In genomic region chrX:37167085-37167484, GRCm38 (mm10) we compare ENCODE assay signal across 8 mouse cellular contexts. TPM values are rescaled to one million over a fixed set of nuclear protein-coding genes. Genes with fewer than 3 reads are reported as not detected.
DNase-seq lines count a peak whose midpoint lies in the region; ATAC-seq and TF ChIP-seq lines count a peak whose summit lies in the region.

No protein-coding gene starts in this region.

- no peak overlapping the region for H3K4me2 ChIP-seq in forebrain, embryonic 14.5 days (ENCODE audit: low read length)
- no peak overlapping the region for H3K4me2 ChIP-seq in forebrain, embryonic 13.5 days
- H3K4me2 ChIP-seq in midbrain, embryonic 11.5 days: no peak overlapping the region
- no peak overlapping the region for H3K4me2 ChIP-seq in midbrain, embryonic 13.5 days (replicated peaks)
- no peak overlapping the region for H3K4me2 ChIP-seq in midbrain, postnatal 0 days (ENCODE audit: low read depth, low read length, poor library complexity, severe bottlenecking)

- peak; percentile 73 for TF ChIP-seq CTCF in midbrain, postnatal 0 days (IDR thresholded peaks at IDR 0.05)

- H3K4me1 ChIP-seq in forebrain, embryonic 14.5 days (ENCODE audit: control insufficient read depth, insufficient read depth, low read length): no peaks in the 10 kb centered on the region
- no peaks in the 10 kb centered on the region for H3K4me1 ChIP-seq in forebrain, embryonic 13.5 days
- no peaks in the 10 kb centered on the region for H3K4me1 ChIP-seq in midbrain, embryonic 11.5 days (ENCODE audit: control insufficient read depth, insufficient read depth, low read length)
- H3K4me1 ChIP-seq in midbrain, embryonic 13.5 days (replicated peaks): no peaks in the 10 kb centered on the region
- H3K4me1 ChIP-seq in midbrain, postnatal 0 days (ENCODE audit: insufficient read depth, low read length): no peaks in the 10 kb centered on the region

- no peak overlapping the region for H3K27ac ChIP-seq in forebrain, embryonic 14.5 days (ENCODE audit: low read depth, low read length)
- H3K27ac ChIP-seq in forebrain, embryonic 13.5 days: no peak overlapping the region
- H3K27ac ChIP-seq in midbrain, embryonic 11.5 days (ENCODE audit: low read depth, low read length): no peak overlapping the region
- H3K27ac ChIP-seq in midbrain, embryonic 13.5 days: no peak overlapping the region
- no peak overlapping the region for H3K27ac ChIP-seq in midbrain, postnatal 0 days (ENCODE audit: low read depth, low read length)

- no peak overlapping the region for H3K4me3 ChIP-seq in forebrain, embryonic 14.5 days (ENCODE audit: low read depth, low read length)
- H3K4me3 ChIP-seq in forebrain, embryonic 13.5 days: no peak overlapping the region
- H3K4me3 ChIP-seq in midbrain, embryonic 11.5 days (ENCODE audit: low read depth, low read length): no peak overlapping the region
- H3K4me3 ChIP-seq in midbrain, embryonic 13.5 days (replicated peaks): no peak overlapping the region
- H3K4me3 ChIP-seq in midbrain, postnatal 0 days (ENCODE audit: low read depth, low read length): no peak overlapping the region

- 48% methylated on average over 3 of the region's 3 CpGs for WGBS in forebrain, embryonic 14.5 days
- WGBS in forebrain, embryonic 13.5 days: 34% methylated on average over 3 of the region's 3 CpGs
- WGBS in midbrain, embryonic 11.5 days: 39% methylated on average over 3 of the region's 3 CpGs
- 39% methylated on average over 3 of the region's 3 CpGs for WGBS in midbrain, embryonic 13.5 days
- 31% methylated on average over 3 of the region's 3 CpGs for WGBS in midbrain, postnatal 0 days

- no peaks in the 10 kb centered on the region for H3K36me3 ChIP-seq in forebrain, embryonic 14.5 days (ENCODE audit: control insufficient read depth, insufficient read depth, low read length)
- no peaks in the 10 kb centered on the region for H3K36me3 ChIP-seq in forebrain, embryonic 13.5 days (ENCODE audit: poor library complexity, severe bottlenecking)
- no peaks in the 10 kb centered on the region for H3K36me3 ChIP-seq in midbrain, embryonic 11.5 days (ENCODE audit: control insufficient read depth, insufficient read depth, low read length)
- H3K36me3 ChIP-seq in midbrain, embryonic 13.5 days: no peaks in the 10 kb centered on the region
- no peaks in the 10 kb centered on the region for H3K36me3 ChIP-seq in midbrain, postnatal 0 days (ENCODE audit: insufficient read depth, low read length)

- DNase-seq in forebrain, embryonic 14.5 days (ENCODE audit: low spot score): peak; percentile 58
- peak; percentile 84 for DNase-seq in midbrain, embryonic 11.5 days (ENCODE audit: low spot score, missing footprints)
- peak; percentile 40 to 44 for DNase-seq in cerebellum, postnatal 14 days
- DNase-seq in kidney, adult 8-10 months: peak; percentile 23 to 26
- DNase-seq in midbrain, postnatal 0 days (ENCODE audit: low spot score): peak; percentile 54
- no peak for DNase-seq in neural tube, embryonic 10.5 days (ENCODE audit: extremely low spot score, low spot score)

- no peak overlapping the region for H3K9ac ChIP-seq in forebrain, embryonic 14.5 days (ENCODE audit: low read length)
- H3K9ac ChIP-seq in forebrain, embryonic 13.5 days: no peak overlapping the region
- no peak overlapping the region for H3K9ac ChIP-seq in midbrain, embryonic 11.5 days (ENCODE audit: low read length)
- no peak overlapping the region for H3K9ac ChIP-seq in midbrain, embryonic 13.5 days (replicated peaks)
- no peak overlapping the region for H3K9ac ChIP-seq in midbrain, postnatal 0 days (replicated peaks; ENCODE audit: low read length, poor library complexity, severe bottlenecking)

- no peak for ATAC-seq in forebrain, embryonic 14.5 days
- ATAC-seq in forebrain, embryonic 13.5 days: no peak
- ATAC-seq in midbrain, embryonic 11.5 days (ENCODE audit: low FRiP score): no peak
- no peak for ATAC-seq in midbrain, embryonic 13.5 days
- ATAC-seq in midbrain, postnatal 0 days (ENCODE audit: low FRiP score): no peak

- no peaks in the 10 kb centered on the region for H3K9me3 ChIP-seq in forebrain, embryonic 14.5 days (replicated peaks; ENCODE audit: control insufficient read depth, low read length)
- H3K9me3 ChIP-seq in forebrain, embryonic 13.5 days (replicated peaks): no peaks in the 10 kb centered on the region
- no peaks in the 10 kb centered on the region for H3K9me3 ChIP-seq in midbrain, embryonic 11.5 days (ENCODE audit: control insufficient read depth, low read length)
- no peaks in the 10 kb centered on the region for H3K9me3 ChIP-seq in midbrain, embryonic 13.5 days
- H3K9me3 ChIP-seq in midbrain, postnatal 0 days (ENCODE audit: low read length): no peaks in the 10 kb centered on the region

- no peaks in the 10 kb centered on the region for H3K27me3 ChIP-seq in forebrain, embryonic 14.5 days (replicated peaks; ENCODE audit: control insufficient read depth, insufficient read depth, low read length)
- H3K27me3 ChIP-seq in forebrain, embryonic 13.5 days: no peaks in the 10 kb centered on the region
- no peaks in the 10 kb centered on the region for H3K27me3 ChIP-seq in midbrain, embryonic 11.5 days (ENCODE audit: control insufficient read depth, insufficient read depth, low read length)
- H3K27me3 ChIP-seq in midbrain, embryonic 13.5 days: no peaks in the 10 kb centered on the region
- H3K27me3 ChIP-seq in midbrain, postnatal 0 days (ENCODE audit: insufficient read depth, low read length): no peaks in the 10 kb centered on the region

RNA-seq across cellular contexts. Expression of gene Akap14, which starts 1.6 kb away (rescaled TPM):
- polyA plus RNA-seq in forebrain, embryonic 14.5 days (2014; fragmentation: Nextera tagmentation; extraction: Ambion mirVana): 0.36 TPM in 1 of 2 replicates, not detected in the other
- polyA plus RNA-seq in forebrain, embryonic 13.5 days (2015; fragmentation: Nextera tagmentation; extraction: Ambion mirVana): 0.13 and 0.27 TPM in 2 replicates
- 0.08 and 0.10 TPM in 2 replicates for polyA plus RNA-seq in midbrain, embryonic 11.5 days (2014; fragmentation: Nextera tagmentation; extraction: Ambion mirVana)
- polyA plus RNA-seq in midbrain, embryonic 13.5 days (2015; fragmentation: Nextera tagmentation; extraction: Ambion mirVana): 0.14 and 0.42 TPM in 2 replicates
- 0.27 TPM in 1 of 2 replicates, not detected in the other for total RNA-seq in midbrain, postnatal 0 days (2014; rRNA removed)
- polyA plus RNA-seq in midbrain, postnatal 0 days (2015; fragmentation: Nextera tagmentation; extraction: Ambion mirVana): 0.54 and 0.56 TPM in 2 replicates

RNA-seq across cellular contexts. Expression of gene Ndufa1, which starts 23.9 kb away (rescaled TPM):
- polyA plus RNA-seq in forebrain, embryonic 14.5 days (2014; fragmentation: Nextera tagmentation; extraction: Ambion mirVana): 485 and 642 TPM in 2 replicates
- 499 and 510 TPM in 2 replicates for polyA plus RNA-seq in forebrain, embryonic 13.5 days (2015; fragmentation: Nextera tagmentation; extraction: Ambion mirVana)
- 387 and 428 TPM in 2 replicates for polyA plus RNA-seq in midbrain, embryonic 11.5 days (2014; fragmentation: Nextera tagmentation; extraction: Ambion mirVana)
- polyA plus RNA-seq in midbrain, embryonic 13.5 days (2015; fragmentation: Nextera tagmentation; extraction: Ambion mirVana): 624 and 640 TPM in 2 replicates
- 157 and 172 TPM in 2 replicates for total RNA-seq in midbrain, postnatal 0 days (2014; rRNA removed)
- 756 and 819 TPM in 2 replicates for polyA plus RNA-seq in midbrain, postnatal 0 days (2015; fragmentation: Nextera tagmentation; extraction: Ambion mirVana)

RNA-seq across cellular contexts. Expression of gene Rnf113a1, which starts 24.0 kb away (rescaled TPM):
- polyA plus RNA-seq in forebrain, embryonic 14.5 days (2014; fragmentation: Nextera tagmentation; extraction: Ambion mirVana): 13.9 and 15.3 TPM in 2 replicates
- 13.6 and 14.4 TPM in 2 replicates for polyA plus RNA-seq in forebrain, embryonic 13.5 days (2015; fragmentation: Nextera tagmentation; extraction: Ambion mirVana)
- 14.1 and 15.5 TPM in 2 replicates for polyA plus RNA-seq in midbrain, embryonic 11.5 days (2014; fragmentation: Nextera tagmentation; extraction: Ambion mirVana)
- polyA plus RNA-seq in midbrain, embryonic 13.5 days (2015; fragmentation: Nextera tagmentation; extraction: Ambion mirVana): 16.0 and 16.3 TPM in 2 replicates
- 9.3 and 9.7 TPM in 2 replicates for total RNA-seq in midbrain, postnatal 0 days (2014; rRNA removed)
- polyA plus RNA-seq in midbrain, postnatal 0 days (2015; fragmentation: Nextera tagmentation; extraction: Ambion mirVana): 26.8 and 30.2 TPM in 2 replicates

RNA-seq across cellular contexts. Expression of gene Nkap, which starts 40.5 kb away (rescaled TPM):
- polyA plus RNA-seq in forebrain, embryonic 14.5 days (2014; fragmentation: Nextera tagmentation; extraction: Ambion mirVana): 13.6 and 17.1 TPM in 2 replicates
- polyA plus RNA-seq in forebrain, embryonic 13.5 days (2015; fragmentation: Nextera tagmentation; extraction: Ambion mirVana): 19.0 and 22.0 TPM in 2 replicates
- polyA plus RNA-seq in midbrain, embryonic 11.5 days (2014; fragmentation: Nextera tagmentation; extraction: Ambion mirVana): 21.1 and 26.2 TPM in 2 replicates
- 23.7 and 26.3 TPM in 2 replicates for polyA plus RNA-seq in midbrain, embryonic 13.5 days (2015; fragmentation: Nextera tagmentation; extraction: Ambion mirVana)
- 28.2 and 31.8 TPM in 2 replicates for total RNA-seq in midbrain, postnatal 0 days (2014; rRNA removed)
- 24.4 and 31.8 TPM in 2 replicates for polyA plus RNA-seq in midbrain, postnatal 0 days (2015; fragmentation: Nextera tagmentation; extraction: Ambion mirVana)

RNA-seq across cellular contexts. Expression of gene Gm9, which starts 43.8 kb away (rescaled TPM):
- not detected in 2 replicates for polyA plus RNA-seq in forebrain, embryonic 14.5 days (2014; fragmentation: Nextera tagmentation; extraction: Ambion mirVana)
- polyA plus RNA-seq in forebrain, embryonic 13.5 days (2015; fragmentation: Nextera tagmentation; extraction: Ambion mirVana): not detected in 2 replicates
- not detected in 2 replicates for polyA plus RNA-seq in midbrain, embryonic 11.5 days (2014; fragmentation: Nextera tagmentation; extraction: Ambion mirVana)
- not detected in 2 replicates for polyA plus RNA-seq in midbrain, embryonic 13.5 days (2015; fragmentation: Nextera tagmentation; extraction: Ambion mirVana)
- total RNA-seq in midbrain, postnatal 0 days (2014; rRNA removed): not detected in 2 replicates
- polyA plus RNA-seq in midbrain, postnatal 0 days (2015; fragmentation: Nextera tagmentation; extraction: Ambion mirVana): not detected in 2 replicates
